Mouse (Mus musculus) heart, embryonic 14.5 days (tissue): ENCODE measurements around the gene Senp1. TPM values are rescaled to one million over a fixed set of nuclear protein-coding genes. Genes with fewer than 3 reads are reported as not detected.

Experiments used
- ATAC-seq: fragments of 200-750 bp; cut with Nextera tagmentation; 2 replicates; pipeline ENCODE4 v1.8.0; 2017; ENCODE audit warnings: low read depth, moderate TSS enrichment; ENCODE audit not compliant: insufficient number of reproducible peaks, insufficient read depth, low FRiP score
- H3K27ac ChIP-seq, 2 experiments: fragments of 200-500 bp in 1 of 2; fragments of 300-500 bp in 1 of 2; sonication (generic) in 1 of 2; replicated peaks in 1 of 2; 2 replicates each; pipeline ENCODE4 v1.5.1; 2012 to 2014; ENCODE audit warnings: low read depth in 2 of 2, low read length in 2 of 2, control low read depth in 1 of 2, mild to moderate bottlenecking in 1 of 2, mixed read lengths in 1 of 2; ENCODE audit not compliant: control insufficient read depth in 1 of 2, insufficient read depth in 1 of 2
- H3K27me3 ChIP-seq: fragments of 300-500 bp; sonication (generic); 2 replicates; pipeline ENCODE4 v1.6.1; 2014; ENCODE audit warnings: mild to moderate bottlenecking, low read length, control low read depth; ENCODE audit not compliant: control insufficient read depth, insufficient read depth
- H3K36me3 ChIP-seq: fragments of 300-500 bp; sonication (generic); 2 replicates; pipeline ENCODE4 v1.6.1; 2014; ENCODE audit warnings: mild to moderate bottlenecking, control low read depth, low read length, mixed read lengths; ENCODE audit not compliant: control insufficient read depth, insufficient read depth
- H3K4me1 ChIP-seq, 2 experiments: fragments of 200-500 bp in 1 of 2; fragments of 300-500 bp in 1 of 2; sonication (generic) in 1 of 2; 2 replicates each; pipeline ENCODE4 v1.6.1; 2012 to 2014; ENCODE audit warnings: low read length in 2 of 2, control low read depth in 1 of 2, mixed read lengths in 1 of 2; ENCODE audit not compliant: control insufficient read depth in 2 of 2, insufficient read depth in 2 of 2
- H3K4me2 ChIP-seq: fragments of 300-500 bp; sonication (generic); 2 replicates; pipeline ENCODE4 v1.6.1; 2014; ENCODE audit warnings: mild to moderate bottlenecking, low read length
- H3K4me3 ChIP-seq, 2 experiments: fragments of 200-500 bp in 1 of 2; fragments of 300-500 bp in 1 of 2; sonication (generic) in 1 of 2; 2 replicates each; pipeline ENCODE4 v1.5.1; 2012 to 2014; ENCODE audit warnings: low read length in 2 of 2, mild to moderate bottlenecking in 2 of 2, control low read depth in 1 of 2, low read depth in 1 of 2, moderate library complexity in 1 of 2; ENCODE audit not compliant: control insufficient read depth in 1 of 2, insufficient read depth in 1 of 2
- H3K9ac ChIP-seq: fragments of 300-500 bp; sonication (generic); 2 replicates; pipeline ENCODE4 v1.6.1; 2014; ENCODE audit warnings: mild to moderate bottlenecking, low read length
- H3K9me3 ChIP-seq: fragments of 300-500 bp; sonication (generic); 2 replicates; pipeline ENCODE4 v1.6.1; 2016; ENCODE audit warnings: low read length, control low read depth; ENCODE audit not compliant: control insufficient read depth
- WGBS: fragments of 180-500 bp; shearing (Covaris S2); extraction: QIAGEN DNeasy Blood & Tissue Kit; methylation state at CpG from one replicate; pipeline ENCODE4 v1.1.7; 2014; 5-methylcytosine and 5-hydroxymethylcytosine counted together
- polyA plus RNA-seq: library from polyadenylated mRNA; unstranded; fragments of >200 nt; fragmentation: Nextera tagmentation; extraction: Ambion mirVana; gene quantifications from 2 replicates; pipeline ENCODE4 v1.2.1, GENCODE M21; 2014

Senp1 gene
- polyA plus RNA-seq, 1 experiment from 2014 or later, result 22.7 TPM

DNA sequence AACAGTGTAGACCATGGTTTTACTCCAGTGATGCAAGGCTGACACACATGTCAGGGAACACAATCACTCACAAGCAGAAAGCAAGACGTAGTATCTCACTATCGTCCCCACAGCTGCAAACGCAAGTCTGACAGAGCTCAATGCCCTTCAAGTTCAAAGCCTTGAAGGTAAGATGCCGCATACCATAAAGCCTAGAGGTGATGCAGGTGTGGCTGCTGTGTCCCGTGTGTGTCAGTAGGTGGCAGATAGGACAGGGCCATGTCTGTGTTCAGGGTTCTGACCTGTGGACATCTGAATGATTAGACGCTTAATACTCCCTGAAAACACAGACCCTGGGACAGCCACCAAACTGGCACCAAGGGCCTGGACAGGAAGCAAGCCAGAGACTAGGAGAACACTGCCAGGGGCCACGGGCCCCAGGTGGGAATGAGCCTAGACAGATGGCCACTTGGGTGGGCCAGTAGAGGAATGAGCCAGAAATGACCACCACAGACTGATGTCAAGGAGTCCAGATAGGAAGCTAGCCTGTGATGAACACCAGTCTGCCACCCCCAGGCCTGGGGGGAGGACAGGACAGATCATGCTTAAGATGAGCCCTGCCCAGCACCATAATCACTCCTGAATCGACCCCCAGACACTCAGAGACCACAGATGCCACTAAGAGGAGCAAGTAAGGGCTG, 23.8 kb downstream of the Senp1 start:
- ATAC-seq, result no peak
- WGBS, result 83% methylated on average over 8 of the region's 8 CpGs
- no peak overlapping the region for H3K4me3 ChIP-seq
- no peak overlapping the region for H3K4me2 ChIP-seq
- no peaks in the 10 kb centered on the region for H3K4me1 ChIP-seq
- H3K9ac ChIP-seq, result no peak overlapping the region
- H3K36me3 ChIP-seq, result peaks cover 78% of the 10 kb centered on the region
- H3K9me3 ChIP-seq, result no peaks in the 10 kb centered on the region
- no peaks in the 10 kb centered on the region for H3K27me3 ChIP-seq
- no peak overlapping the region for H3K27ac ChIP-seq

DNA sequence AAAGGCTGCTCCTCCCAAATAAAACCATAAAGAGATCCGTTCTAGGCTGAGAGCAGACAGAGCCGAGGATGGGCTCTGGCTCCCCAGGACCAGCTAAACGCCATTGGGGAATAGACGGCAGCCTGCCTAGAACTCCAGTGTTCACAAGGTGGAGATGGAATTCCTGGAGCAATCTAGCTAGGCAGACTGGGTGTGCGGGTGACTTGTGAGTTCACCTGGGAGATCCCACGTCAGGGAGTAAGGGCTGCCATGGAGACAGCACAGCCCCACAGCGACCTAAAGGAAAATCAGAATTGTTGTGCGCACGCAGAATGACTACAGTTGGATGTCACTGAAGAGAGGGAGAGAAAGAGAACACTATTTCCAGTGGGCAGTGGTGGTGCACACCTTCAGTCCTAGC, 25.0 kb downstream of the Senp1 start:
- Histone ChIP-seq H3K4me2 (no peak overlapping the region), H3K4me1 (no peaks in the 10 kb centered on the region), H3K27me3 (no peaks in the 10 kb centered on the region), H3K36me3 (peaks cover 78% of the 10 kb centered on the region), H3K9ac (no peak overlapping the region), H3K27ac (no peak overlapping the region), H3K4me3 (no peak overlapping the region), H3K9me3 (no peaks in the 10 kb centered on the region)
- no peak for ATAC-seq
- 81% methylated on average over 9 of the region's 9 CpGs for WGBS

DNA sequence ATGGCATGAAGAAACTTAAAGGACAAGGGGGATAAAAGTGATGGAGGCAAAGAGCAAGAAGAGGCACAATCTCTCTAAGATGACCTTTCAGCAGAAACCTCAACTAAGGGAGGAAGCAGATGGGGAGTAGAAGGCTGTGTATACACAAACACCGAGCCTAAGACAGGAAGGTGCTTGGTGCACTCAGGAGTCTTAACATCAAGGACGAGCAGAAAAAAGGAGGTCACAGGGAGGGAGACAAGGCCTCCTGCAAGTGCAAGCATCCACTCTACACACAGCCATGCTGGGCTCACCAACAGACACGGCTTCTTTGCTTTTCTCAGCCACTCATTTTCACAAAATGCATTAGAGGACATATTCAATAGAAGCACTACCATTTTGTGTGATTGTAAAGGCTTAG, 26.1 kb downstream of the Senp1 start:
- H3K9ac ChIP-seq, result no peak overlapping the region
- no peak overlapping the region for H3K4me3 ChIP-seq
- ATAC-seq, result no peak
- no peak overlapping the region for H3K27ac ChIP-seq
- H3K4me1 ChIP-seq, result no peaks in the 10 kb centered on the region
- H3K4me2 ChIP-seq, result no peak overlapping the region
- H3K9me3 ChIP-seq, result no peaks in the 10 kb centered on the region
- no peaks in the 10 kb centered on the region for H3K27me3 ChIP-seq
- 48% methylated on average over 3 of the region's 3 CpGs for WGBS
- peaks cover 85% of the 10 kb centered on the region for H3K36me3 ChIP-seq

DNA sequence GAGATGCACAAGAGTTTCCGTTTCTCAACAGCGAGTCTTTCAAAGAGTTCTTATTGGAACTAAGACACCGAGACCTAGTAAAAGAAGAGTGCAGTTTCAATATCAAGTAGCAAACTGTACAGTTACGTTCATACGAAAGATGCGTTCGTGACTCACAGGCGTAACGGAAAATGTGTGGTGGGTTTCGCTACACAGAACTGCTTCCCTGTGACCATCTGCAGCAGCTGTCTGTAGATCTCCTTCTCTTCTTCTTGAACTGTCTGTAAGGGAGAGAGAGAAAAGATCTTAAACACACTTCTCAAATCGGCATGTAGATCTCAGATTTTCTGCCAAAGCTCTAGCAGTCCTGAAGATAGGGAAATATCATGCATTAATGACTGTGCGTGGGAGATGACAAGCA, 26.9 kb downstream of the Senp1 start:
- WGBS, result 87% methylated on average over 12 of the region's 12 CpGs
- no peaks in the 10 kb centered on the region for H3K9me3 ChIP-seq
- peaks cover 86% of the 10 kb centered on the region for H3K36me3 ChIP-seq

DNA sequence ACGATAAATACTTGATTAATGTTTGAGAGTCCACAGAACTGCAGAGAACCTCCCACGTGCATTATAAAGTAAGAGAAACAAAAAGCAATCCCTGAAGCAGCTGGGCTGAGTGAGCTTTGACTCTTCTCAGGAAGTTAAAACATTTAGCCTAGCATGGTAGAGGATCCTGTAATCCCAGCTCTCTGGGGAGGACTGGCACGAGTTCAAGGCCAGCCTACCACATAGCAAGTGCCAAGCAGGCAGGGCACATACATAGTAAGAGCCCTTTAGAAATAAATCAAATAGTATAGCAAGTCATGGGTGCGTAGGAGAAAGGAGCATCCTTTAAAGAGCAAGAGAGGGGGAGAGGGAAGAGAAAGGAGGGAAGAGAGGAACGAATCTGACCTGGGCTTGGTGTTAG, 27.7 kb downstream of the Senp1 start:
- no peak overlapping the region for H3K9ac ChIP-seq
- no peaks in the 10 kb centered on the region for H3K9me3 ChIP-seq
- no peak overlapping the region for H3K27ac ChIP-seq
- no peak for ATAC-seq
- H3K4me2 ChIP-seq, result no peak overlapping the region
- no peaks in the 10 kb centered on the region for H3K27me3 ChIP-seq
- H3K4me1 ChIP-seq, result no peaks in the 10 kb centered on the region
- peaks cover 86% of the 10 kb centered on the region for H3K36me3 ChIP-seq
- WGBS, result 88% methylated on average over 5 of the region's 5 CpGs
- no peak overlapping the region for H3K4me3 ChIP-seq

More for the DNA sequence above, 26.9 kb downstream of the Senp1 start:
- Histone ChIP-seq H3K27ac (no peak overlapping the region), H3K9ac (no peak overlapping the region), H3K4me3 (no peak overlapping the region), H3K4me2 (no peak overlapping the region), H3K27me3 (no peaks in the 10 kb centered on the region), H3K4me1 (no peaks in the 10 kb centered on the region)
- ATAC-seq, result no peak

DNA sequence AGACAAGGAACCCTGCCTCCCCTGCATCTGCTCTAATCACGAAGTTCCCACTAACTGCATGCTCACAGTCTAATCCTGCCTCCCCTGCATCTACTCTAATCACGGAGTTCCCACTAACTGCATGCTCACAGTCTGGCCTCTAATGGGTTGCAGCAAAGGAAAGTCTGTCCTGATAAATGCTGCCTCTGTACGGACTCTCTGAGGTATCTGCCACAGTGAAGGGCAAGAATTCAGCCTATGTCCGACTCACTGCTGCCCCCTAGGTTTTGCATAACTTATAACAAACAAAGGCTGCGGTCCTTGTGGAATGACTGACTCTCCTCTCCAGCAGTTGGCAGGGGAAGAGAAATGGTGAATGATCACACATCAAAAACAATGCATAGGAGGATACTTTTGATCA, 38.3 kb downstream of the Senp1 start:
- 11% methylated on average over 5 of the region's 5 CpGs for WGBS
- Histone ChIP-seq H3K4me2 (no peak overlapping the region), H3K4me3 (no peak overlapping the region), H3K27ac (no peak overlapping the region), H3K4me1 (peaks cover 3% of the 10 kb centered on the region in 2 experiments; a peak in 3 of 4 replicates), H3K9ac (no peak overlapping the region), H3K36me3 (peaks cover 77% of the 10 kb centered on the region), H3K27me3 (no peaks in the 10 kb centered on the region), H3K9me3 (no peaks in the 10 kb centered on the region)
- no peak for ATAC-seq

DNA sequence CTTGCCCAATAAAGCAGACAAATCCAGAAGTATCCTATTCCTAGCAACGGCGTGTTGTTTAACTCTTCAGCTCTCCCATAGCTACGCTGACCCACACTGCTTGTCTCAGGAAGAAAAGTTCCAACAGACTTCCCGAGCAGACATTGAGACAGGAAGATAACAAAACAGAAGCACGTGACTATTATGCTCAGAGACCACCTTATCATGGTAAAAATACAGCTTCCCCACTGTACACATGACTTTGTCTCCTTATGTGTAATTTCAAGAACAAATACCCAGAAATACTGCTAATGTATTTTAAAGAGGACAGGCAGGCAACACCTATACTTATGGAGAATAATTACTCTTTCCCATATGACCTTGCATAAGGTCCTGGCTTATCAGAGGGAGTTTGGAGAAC, 41.9 kb downstream of the Senp1 start:
- no peak for ATAC-seq
- Histone ChIP-seq H3K9ac (no peak overlapping the region), H3K4me3 (no peak overlapping the region), H3K9me3 (no peaks in the 10 kb centered on the region), H3K4me2 (no peak overlapping the region), H3K27ac (no peak overlapping the region), H3K27me3 (no peaks in the 10 kb centered on the region), H3K4me1 (peaks cover 3% of the 10 kb centered on the region in 2 experiments; a peak in 3 of 4 replicates), H3K36me3 (peaks cover 80% of the 10 kb centered on the region)
- 68% methylated on average over 5 of the region's 5 CpGs for WGBS
